Mouse (Mus musculus) thymus, adult 2 months (tissue): ENCODE results near the gene Abhd8.

Source experiments
- CTCF ChIP-seq: fragments of 200-500 bp; IDR thresholded peaks from 2 replicates; pipeline ENCODE4 v1.5.1; 2012; ENCODE audit warnings: mild to moderate bottlenecking, control low read depth, low read length, moderate library complexity, borderline replicate concordance; ENCODE audit not compliant: control insufficient read depth, poor library complexity, insufficient read depth; ENCODE audit errors: extremely low read depth
- POLR2A ChIP-seq: fragments of 200-500 bp; IDR thresholded peaks from 2 replicates; pipeline ENCODE4 v1.6.1; 2012; ENCODE audit warnings: mild to moderate bottlenecking, low read length, control low read depth, moderate library complexity; ENCODE audit not compliant: control insufficient read depth, poor library complexity, insufficient read depth; ENCODE audit errors: extremely low read depth

- TF ChIP-seq CTCF (no peak), POLR2A (no peak)
These were observed 2.3 kb upstream of the Abhd8 start for GRCm38 (mm10) chr8:71465733-71466132.
